Mouse (Mus musculus): Measurements from ENCODE around the gene Wipf2. TPM values are rescaled to one million over a fixed set of nuclear protein-coding genes. Genes with fewer than 3 reads are reported as not detected.
A peak's percentile ranks its signal among the peaks of the same experiment; 100 is the strongest.

The Wipf2 gene
- total and polyA plus RNA-seq, 2 experiments from 2014 or later = 3.8 to 9.2 TPM

- no peaks in the 10 kb centered on the region for H3K27me3 ChIP-seq (ENCODE audit: insufficient read depth, low read length)
- no peak overlapping the region for H3K4me2 ChIP-seq (ENCODE audit: low read depth, low read length, poor library complexity, severe bottlenecking)
- H3K27ac ChIP-seq (ENCODE audit: low read depth, low read length) = peak overlapping the region; percentile 32; the same call in 1 of the 2 replicates
- TF ChIP-seq CTCF (IDR thresholded peaks at IDR 0.05) = no peak
- no peaks in the 10 kb centered on the region for H3K9me3 ChIP-seq (ENCODE audit: low read length)
- H3K9ac ChIP-seq (replicated peaks; ENCODE audit: low read length, poor library complexity, severe bottlenecking) = no peak overlapping the region
- no peaks in the 10 kb centered on the region for H3K36me3 ChIP-seq (ENCODE audit: insufficient read depth, low read length)
- DNase-seq (ENCODE audit: low spot score) (no peak), ATAC-seq (ENCODE audit: low FRiP score) (no peak)
- 46% methylated on average over 5 of the region's 5 CpGs for WGBS
- H3K4me1 ChIP-seq (ENCODE audit: insufficient read depth, low read length) = peaks cover 21% of the 10 kb centered on the region; the same call in 1 of the 2 replicates
- H3K4me3 ChIP-seq (ENCODE audit: low read depth, low read length) = no peak overlapping the region
These were observed 61.3 kb downstream of the Wipf2 start for GRCm38 (mm10) chr11:98924633-98925175.

- WGBS = 10% methylated on average over 10 of the region's 10 CpGs
- no peak overlapping the region for H3K27ac ChIP-seq (ENCODE audit: low read depth, low read length)
- no peak overlapping the region for H3K4me2 ChIP-seq (ENCODE audit: low read depth, low read length, poor library complexity, severe bottlenecking)
- no peaks in the 10 kb centered on the region for H3K27me3 ChIP-seq (ENCODE audit: insufficient read depth, low read length)
- no peak; the same call in 1 of the 2 replicates for ATAC-seq (ENCODE audit: low FRiP score)
- peaks cover 25% of the 10 kb centered on the region; the same call in 1 of the 2 replicates for H3K4me1 ChIP-seq (ENCODE audit: insufficient read depth, low read length)
- H3K9me3 ChIP-seq (ENCODE audit: low read length) = no peaks in the 10 kb centered on the region
- H3K4me3 ChIP-seq (ENCODE audit: low read depth, low read length) = no peak overlapping the region
- no peak for TF ChIP-seq CTCF (IDR thresholded peaks at IDR 0.05)
- DNase-seq (ENCODE audit: low spot score) = peak; percentile 86
- no peaks in the 10 kb centered on the region for H3K36me3 ChIP-seq (ENCODE audit: insufficient read depth, low read length)
- no peak overlapping the region for H3K9ac ChIP-seq (replicated peaks; ENCODE audit: low read length, poor library complexity, severe bottlenecking)
These were observed 61.9 kb downstream of the Wipf2 start for GRCm38 (mm10) chr11:98925265-98925721.

GRCm38 (mm10) chr11:98925868-98926311 is 62.5 kb downstream of the Wipf2 start:
- Histone ChIP-seq H3K4me2 (ENCODE audit: low read depth, low read length, poor library complexity, severe bottlenecking) (no peak overlapping the region), H3K27me3 (ENCODE audit: insufficient read depth, low read length) (no peaks in the 10 kb centered on the region), H3K9me3 (ENCODE audit: low read length) (no peaks in the 10 kb centered on the region), H3K27ac (ENCODE audit: low read depth, low read length) (no peak overlapping the region), H3K4me3 (ENCODE audit: low read depth, low read length) (no peak overlapping the region), H3K36me3 (ENCODE audit: insufficient read depth, low read length) (no peaks in the 10 kb centered on the region), H3K4me1 (ENCODE audit: insufficient read depth, low read length) (peaks cover 25% of the 10 kb centered on the region; the same call in 1 of the 2 replicates), H3K9ac (replicated peaks; ENCODE audit: low read length, poor library complexity, severe bottlenecking) (no peak overlapping the region)
- peak; percentile 25; the same call in 1 of the 2 replicates for ATAC-seq (ENCODE audit: low FRiP score)
- WGBS = 8% methylated on average over 12 of the region's 12 CpGs
- TF ChIP-seq CTCF (IDR thresholded peaks at IDR 0.05) = no peak
- DNase-seq (ENCODE audit: low spot score) = peak; percentile 59

GRCm38 (mm10) chr11:98926553-98926952 is 63.1 kb downstream of the Wipf2 start:
- Histone ChIP-seq H3K4me2 (ENCODE audit: low read depth, low read length, poor library complexity, severe bottlenecking) (no peak overlapping the region), H3K27ac (ENCODE audit: low read depth, low read length) (no peak overlapping the region), H3K4me1 (ENCODE audit: insufficient read depth, low read length) (peaks cover 27% of the 10 kb centered on the region; the same call in 1 of the 2 replicates), H3K36me3 (ENCODE audit: insufficient read depth, low read length) (no peaks in the 10 kb centered on the region), H3K9me3 (ENCODE audit: low read length) (no peaks in the 10 kb centered on the region), H3K4me3 (ENCODE audit: low read depth, low read length) (no peak overlapping the region), H3K27me3 (ENCODE audit: insufficient read depth, low read length) (no peaks in the 10 kb centered on the region), H3K9ac (replicated peaks; ENCODE audit: low read length, poor library complexity, severe bottlenecking) (no peak overlapping the region)
- DNase-seq (ENCODE audit: low spot score) (no peak), ATAC-seq (ENCODE audit: low FRiP score) (no peak)
- 73% methylated on average over 7 of the region's 7 CpGs for WGBS
- TF ChIP-seq CTCF (IDR thresholded peaks at IDR 0.05) = no peak

GRCm38 (mm10) chr11:98927438-98928076 is 64.1 kb downstream of the Wipf2 start, which contains the start of gene Rara:
Rara (plus strand) TSS chr11:98927818.
- TF ChIP-seq CTCF (IDR thresholded peaks at IDR 0.05) = no peak
- H3K9me3 ChIP-seq (ENCODE audit: low read length) = no peaks in the 10 kb centered on the region
- H3K4me2 ChIP-seq (ENCODE audit: low read depth, low read length, poor library complexity, severe bottlenecking) = peak within 1 kb of the TSS; percentile 87
- no peaks in the 10 kb centered on the region for H3K36me3 ChIP-seq (ENCODE audit: insufficient read depth, low read length)
- DNase-seq (ENCODE audit: low spot score) (peak; percentile 63), ATAC-seq (ENCODE audit: low FRiP score) (no peak)
- H3K4me3 ChIP-seq (ENCODE audit: low read depth, low read length) = peak within 1 kb of the TSS; percentile 57
- WGBS = 9% methylated on average over 21 of the region's 21 CpGs
- H3K9ac ChIP-seq (replicated peaks; ENCODE audit: low read length, poor library complexity, severe bottlenecking) = peak within 1 kb of the TSS; percentile 77
- peaks cover 33% of the 10 kb centered on the region; the same call in 1 of the 2 replicates for H3K4me1 ChIP-seq (ENCODE audit: insufficient read depth, low read length)
- no peaks in the 10 kb centered on the region for H3K27me3 ChIP-seq (ENCODE audit: insufficient read depth, low read length)
- no peak within 1 kb of the TSS for H3K27ac ChIP-seq (ENCODE audit: low read depth, low read length)
